Mouse (Mus musculus) megakaryocyte, embryonic 14.5 days (primary cell): Measurements from ENCODE around the gene Kti12.

Source experiments
- FLI1 ChIP-seq: IDR thresholded peaks from 2 replicates; pipeline ENCODE4 v1.6.1; 2012; ENCODE audit warnings: low read length, inconsistent platforms, mixed read lengths
- GATA1 ChIP-seq: IDR thresholded peaks from 3 replicates; pipeline ENCODE4 v1.6.1; 2012; ENCODE audit warnings: mixed read lengths, low read length, inconsistent platforms, borderline replicate concordance

DNA sequence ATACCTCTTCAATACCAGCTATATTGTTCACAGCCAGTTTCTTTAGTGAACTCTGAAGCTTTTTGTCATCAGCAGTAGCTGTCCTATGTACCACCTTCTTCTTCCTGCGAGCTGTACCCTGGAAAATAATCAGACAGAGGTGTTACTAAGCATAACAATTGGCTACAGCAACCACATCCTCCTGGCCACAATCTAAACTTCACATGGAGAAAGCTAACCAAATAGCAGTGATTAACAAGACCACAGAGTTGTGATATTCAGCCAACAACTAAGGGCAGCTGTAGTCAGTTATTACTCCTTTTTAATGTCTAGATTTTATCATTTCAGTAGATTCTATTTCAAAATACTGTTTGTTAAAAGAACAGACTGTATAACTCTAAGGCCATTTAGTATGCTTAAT, 21.5 kb upstream of the Kti12 start:
- TF ChIP-seq GATA1: no peak
- TF ChIP-seq FLI1: no peak
